Mouse (Mus musculus) cerebellum, postnatal 25 days (tissue): Measurements from ENCODE around the gene Slc16a8.
A peak's percentile ranks its signal among the peaks of the same experiment; 100 is the strongest.

Source experiments
- DNase-seq, 2 experiments: peaks; one replicate each; pipeline ENCODE4 v3.0.0; 2021; ENCODE audit warnings: mixed read lengths in 2 of 2

The Slc16a8 gene

GRCm38 (mm10) chr15:79212750-79213446 is 41.7 kb downstream of the Slc16a8 start:
- no peak for DNase-seq

DNA sequence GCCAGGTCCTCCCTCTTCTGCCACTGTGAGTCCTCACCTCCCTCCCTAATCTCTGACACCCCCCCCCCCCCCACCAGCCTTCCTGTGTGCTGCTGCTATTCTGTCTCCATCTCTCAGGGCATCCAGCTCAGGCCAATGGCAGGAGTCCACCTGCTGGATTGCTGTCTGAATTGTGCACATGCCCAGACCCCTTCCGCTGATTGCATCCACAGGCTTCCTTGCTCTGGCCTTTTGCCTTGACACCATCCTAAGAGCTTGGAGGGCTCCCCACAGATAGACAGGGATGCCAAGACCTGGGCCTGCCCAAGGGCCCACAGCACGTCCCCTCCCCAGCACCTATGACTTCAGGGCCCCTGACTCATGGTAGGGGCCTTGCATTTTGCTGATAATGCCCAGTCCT is 44.2 kb downstream of the Slc16a8 start:
- DNase-seq: no peak

DNA sequence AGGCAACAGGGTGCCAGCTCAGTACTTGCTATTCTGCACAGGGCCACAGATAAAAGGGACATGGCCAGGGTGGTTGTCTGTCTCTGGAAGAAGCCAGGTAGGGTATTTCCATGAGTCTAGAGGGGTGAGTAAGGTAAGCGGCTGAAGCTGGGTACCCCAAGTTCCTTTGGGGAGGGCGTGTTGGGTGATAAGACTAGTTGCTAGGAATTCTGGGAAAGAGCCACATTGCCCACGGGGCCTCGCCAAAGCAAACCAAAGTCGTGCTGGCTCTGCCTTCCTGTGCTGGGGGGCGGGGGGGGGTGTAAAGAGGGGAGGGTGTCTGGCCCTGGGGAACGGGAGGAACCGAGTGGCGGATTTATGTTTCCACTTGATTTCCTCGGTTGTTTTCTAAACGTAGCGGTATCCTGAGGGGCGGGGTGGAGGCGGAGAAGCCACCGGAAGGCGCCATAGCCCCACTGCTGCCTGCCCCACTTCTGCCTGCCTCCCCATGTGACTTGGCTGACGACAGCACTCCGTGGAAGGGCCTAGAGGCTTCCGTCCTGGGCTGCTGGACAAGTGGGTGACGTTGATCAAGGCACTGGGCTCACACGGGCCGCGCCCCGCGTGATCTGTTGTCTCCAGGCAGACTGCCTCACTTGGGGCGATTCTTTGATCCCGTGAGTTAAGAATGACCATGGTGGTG is 45.7 kb downstream of the Slc16a8 start:
- DNase-seq: peak in 1 of 2 experiments; percentile 12

DNA sequence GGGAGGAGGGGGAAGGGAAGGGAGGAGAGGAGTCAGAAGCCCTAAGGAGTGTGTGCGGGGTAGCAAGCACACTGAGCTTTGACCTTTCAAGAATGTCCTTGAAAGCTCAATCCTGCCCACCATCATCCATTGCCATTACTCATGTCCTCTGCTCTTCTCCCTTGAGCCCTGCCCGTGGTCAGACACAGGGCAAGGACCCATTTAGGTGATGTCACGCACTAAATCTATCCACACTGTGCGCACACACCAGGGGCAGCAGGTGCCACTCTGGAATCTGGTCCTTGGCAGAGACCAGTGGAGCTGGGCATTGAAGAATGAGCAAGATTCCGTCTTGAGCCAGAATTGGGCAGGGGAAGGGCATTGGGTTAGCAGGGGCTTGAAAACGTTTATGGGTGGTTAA is 46.4 kb downstream of the Slc16a8 start:
- DNase-seq: no peak

GRCm38 (mm10) chr15:79202575-79202974 is 52.0 kb downstream of the Slc16a8 start:
- DNase-seq: no peak

DNA sequence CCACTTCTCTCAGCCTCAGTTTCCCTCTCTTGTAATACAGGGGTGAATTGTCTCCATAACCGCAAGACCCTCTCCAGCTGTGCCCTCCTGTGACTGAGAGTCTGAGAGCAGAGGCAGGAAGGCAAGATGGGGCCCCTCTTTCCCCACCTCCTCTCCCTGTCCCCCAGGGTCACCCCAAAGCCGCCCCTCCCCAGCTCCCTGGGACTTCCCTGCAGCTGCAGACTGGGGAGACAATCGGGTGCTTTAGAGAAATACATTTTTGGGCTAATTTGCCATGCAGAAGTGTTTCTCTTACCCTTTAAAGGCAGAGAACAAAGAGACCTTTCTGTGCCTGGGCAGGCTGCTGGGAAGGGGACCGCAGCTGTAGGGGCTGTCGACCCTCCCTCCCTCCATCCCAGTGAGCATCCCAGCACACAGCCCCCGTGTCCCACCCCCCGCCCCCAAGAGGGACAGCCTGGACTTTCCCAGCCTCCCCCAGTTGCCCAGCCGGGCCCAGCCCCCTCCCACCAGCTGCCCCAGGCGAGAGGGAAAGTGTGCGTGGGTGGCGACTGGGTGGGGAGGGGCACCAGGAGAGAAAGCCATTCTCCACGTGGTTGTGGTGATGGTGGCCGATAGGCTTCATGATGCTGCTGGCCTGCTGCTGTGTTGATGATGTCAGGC is 52.9 kb downstream of the Slc16a8 start:
- no peak for DNase-seq
